Mouse (Mus musculus) midbrain, embryonic 13.5 days (tissue): Measurements from ENCODE around the gene Nuak1. TPM values are rescaled to one million over a fixed set of nuclear protein-coding genes. Genes with fewer than 3 reads are reported as not detected.

Experiments used
- ATAC-seq: fragments of 200-750 bp; cut with Nextera tagmentation; 2 replicates; pipeline ENCODE4 v1.8.0; 2017; ENCODE audit warnings: mild to moderate bottlenecking, moderate TSS enrichment, moderate library complexity
- H3K27ac ChIP-seq: fragments of 300-500 bp; sonication (generic); 2 replicates; pipeline ENCODE4 v1.5.1; 2015; ENCODE audit warnings: inconsistent platforms, mild to moderate bottlenecking, moderate library complexity
- H3K27me3 ChIP-seq: fragments of 300-500 bp; sonication (generic); 2 replicates; pipeline ENCODE4 v1.6.1; 2015; ENCODE audit warnings: mild to moderate bottlenecking, inconsistent platforms
- H3K36me3 ChIP-seq: fragments of 300-500 bp; sonication (generic); 2 replicates; pipeline ENCODE4 v1.6.1; 2015; ENCODE audit warnings: mild to moderate bottlenecking, inconsistent platforms
- H3K4me1 ChIP-seq: fragments of 300-500 bp; sonication (generic); replicated peaks from 2 replicates; pipeline ENCODE4 v1.6.1; 2015; ENCODE audit warnings: inconsistent platforms
- H3K4me2 ChIP-seq: fragments of 300-500 bp; sonication (generic); replicated peaks from 2 replicates; pipeline ENCODE4 v1.6.1; 2015; ENCODE audit warnings: moderate library complexity, mild to moderate bottlenecking, inconsistent platforms
- H3K4me3 ChIP-seq: fragments of 300-500 bp; sonication (generic); replicated peaks from 2 replicates; pipeline ENCODE4 v1.5.1; 2015; ENCODE audit warnings: mild to moderate bottlenecking, inconsistent platforms
- H3K9ac ChIP-seq: fragments of 300-500 bp; sonication (generic); replicated peaks from 2 replicates; pipeline ENCODE4 v1.6.1; 2015; ENCODE audit warnings: mild to moderate bottlenecking, inconsistent platforms
- H3K9me3 ChIP-seq: fragments of 300-500 bp; sonication (generic); 2 replicates; pipeline ENCODE4 v1.6.1; 2016; ENCODE audit warnings: mild to moderate bottlenecking, inconsistent platforms
- WGBS: fragments of 180-500 bp; shearing (Covaris S2); methylation state at CpG from one replicate; pipeline ENCODE4 v1.1.7; 2015; 5-methylcytosine and 5-hydroxymethylcytosine counted together
- polyA plus RNA-seq: library from polyadenylated mRNA; unstranded; fragments of >200 nt; fragmentation: Nextera tagmentation; extraction: Ambion mirVana; gene quantifications from 2 replicates; pipeline ENCODE4 v1.2.1, GENCODE M21; 2015

Nuak1 gene
- polyA plus RNA-seq, 1 experiment from 2014 or later: 5.0 TPM

- no peak for ATAC-seq
- no peaks in the 10 kb centered on the region for H3K36me3 ChIP-seq
- no peaks in the 10 kb centered on the region for H3K27me3 ChIP-seq
- 5% methylated on average over 11 of the region's 11 CpGs for WGBS
- peak overlapping the region; percentile 87 for H3K4me3 ChIP-seq
- peak overlapping the region; percentile 100 for H3K9ac ChIP-seq
- peaks cover 50% of the 10 kb centered on the region for H3K4me1 ChIP-seq
- H3K9me3 ChIP-seq: no peaks in the 10 kb centered on the region
- peak overlapping the region; percentile 90 for H3K4me2 ChIP-seq
- H3K27ac ChIP-seq: peak overlapping the region; percentile 99
These were observed 1.4 kb upstream of the Nuak1 start for GRCm38 (mm10) chr10:84441846-84442245.

GRCm38 (mm10) chr10:84441434-84441785 lies 1.0 kb upstream of the Nuak1 start:
- Histone ChIP-seq H3K27me3 (no peaks in the 10 kb centered on the region), H3K4me2 (peak overlapping the region; percentile 90), H3K4me1 (peaks cover 54% of the 10 kb centered on the region), H3K36me3 (no peaks in the 10 kb centered on the region), H3K9me3 (no peaks in the 10 kb centered on the region), H3K27ac (peak overlapping the region; percentile 99), H3K4me3 (peak overlapping the region; percentile 87), H3K9ac (peak overlapping the region; percentile 100)
- WGBS: under 1% methylated on average over 7 of the region's 7 CpGs
- 0 out of 2 replicates have a peak, but pooled peaks have one; percentile 0 for ATAC-seq

- H3K4me1 ChIP-seq: peaks cover 66% of the 10 kb centered on the region
- peak overlapping the region; percentile 87 for H3K4me3 ChIP-seq
- no peaks in the 10 kb centered on the region for H3K9me3 ChIP-seq
- peak overlapping the region; percentile 100 for H3K9ac ChIP-seq
- peak overlapping the region; percentile 90 for H3K4me2 ChIP-seq
- peak overlapping the region; percentile 99 for H3K27ac ChIP-seq
- H3K27me3 ChIP-seq: no peaks in the 10 kb centered on the region
- H3K36me3 ChIP-seq: no peaks in the 10 kb centered on the region
- ATAC-seq: peak; percentile 63
- WGBS: under 1% methylated on average over 30 of the region's 32 CpGs
These were observed 236 bp downstream of the Nuak1 start for GRCm38 (mm10) chr10:84440181-84440540.

- Histone ChIP-seq H3K4me1 (peaks cover 66% of the 10 kb centered on the region), H3K36me3 (no peaks in the 10 kb centered on the region), H3K4me3 (peak overlapping the region; percentile 87), H3K27me3 (no peaks in the 10 kb centered on the region), H3K4me2 (peak overlapping the region; percentile 90), H3K9ac (peak overlapping the region; percentile 100), H3K27ac (peak overlapping the region; percentile 54), H3K9me3 (no peaks in the 10 kb centered on the region)
- WGBS: 4% methylated on average over 7 of the region's 7 CpGs
- ATAC-seq: no peak
These were observed 1.2 kb downstream of the Nuak1 start for GRCm38 (mm10) chr10:84439228-84439596.

GRCm38 (mm10) chr10:84438466-84439227 lies 1.8 kb downstream of the Nuak1 start:
- 22% methylated on average over 19 of the region's 19 CpGs for WGBS
- ATAC-seq: no peak
- Histone ChIP-seq H3K9me3 (no peaks in the 10 kb centered on the region), H3K4me3 (peak overlapping the region; percentile 87), H3K4me1 (peaks cover 66% of the 10 kb centered on the region), H3K36me3 (0 out of 2 replicates have a peak, but pooled peaks cover 1% of the 10 kb centered on the region), H3K9ac (peak overlapping the region; percentile 100), H3K27me3 (no peaks in the 10 kb centered on the region), H3K4me2 (peak overlapping the region; percentile 90), H3K27ac (peak overlapping the region; percentile 88)

- Histone ChIP-seq H3K4me1 (peaks cover 62% of the 10 kb centered on the region), H3K27me3 (no peaks in the 10 kb centered on the region), H3K4me3 (peak overlapping the region; percentile 87), H3K4me2 (peak overlapping the region; percentile 90), H3K9me3 (no peaks in the 10 kb centered on the region), H3K9ac (peak overlapping the region; percentile 100), H3K27ac (peak overlapping the region; percentile 88), H3K36me3 (peaks cover 8% of the 10 kb centered on the region)
- ATAC-seq: peak; percentile 61
- under 1% methylated on average over 7 of the region's 7 CpGs for WGBS
These were observed 2.4 kb downstream of the Nuak1 start for GRCm38 (mm10) chr10:84438049-84438422.

- Histone ChIP-seq H3K36me3 (peaks cover 14% of the 10 kb centered on the region), H3K4me3 (peak overlapping the region; percentile 87), H3K4me2 (peak overlapping the region; percentile 90), H3K4me1 (peaks cover 57% of the 10 kb centered on the region), H3K27ac (peak overlapping the region; percentile 88), H3K9ac (peak overlapping the region; percentile 59), H3K27me3 (no peaks in the 10 kb centered on the region), H3K9me3 (no peaks in the 10 kb centered on the region)
- 35% methylated on average over 14 of the region's 14 CpGs for WGBS
- ATAC-seq: peak; percentile 55
These were observed 3.0 kb downstream of the Nuak1 start for GRCm38 (mm10) chr10:84437166-84438048.

GRCm38 (mm10) chr10:84435930-84436329 lies 4.5 kb downstream of the Nuak1 start:
- Histone ChIP-seq H3K9me3 (no peaks in the 10 kb centered on the region), H3K9ac (0 out of 2 replicates have a peak overlapping the region, but pooled peaks have one; percentile 30), H3K27ac (no peak overlapping the region), H3K4me3 (no peak overlapping the region), H3K36me3 (peaks cover 24% of the 10 kb centered on the region), H3K4me1 (peaks cover 44% of the 10 kb centered on the region), H3K4me2 (peak overlapping the region; percentile 9; the same call in 1 of the 2 replicates), H3K27me3 (no peaks in the 10 kb centered on the region)
- no peak for ATAC-seq
- WGBS: 58% methylated on average over 11 of the region's 11 CpGs

- Histone ChIP-seq H3K27ac (no peak overlapping the region), H3K9me3 (no peaks in the 10 kb centered on the region), H3K4me1 (peaks cover 29% of the 10 kb centered on the region), H3K36me3 (peaks cover 26% of the 10 kb centered on the region), H3K9ac (no peak overlapping the region), H3K27me3 (no peaks in the 10 kb centered on the region), H3K4me3 (no peak overlapping the region), H3K4me2 (no peak overlapping the region)
- WGBS: 89% methylated on average over 21 of the region's 21 CpGs
- no peak for ATAC-seq
These were observed 7.1 kb downstream of the Nuak1 start for GRCm38 (mm10) chr10:84433193-84433801.

- Histone ChIP-seq H3K27ac (no peak overlapping the region), H3K4me2 (no peak overlapping the region), H3K9ac (no peak overlapping the region), H3K4me3 (no peak overlapping the region), H3K9me3 (no peaks in the 10 kb centered on the region), H3K27me3 (no peaks in the 10 kb centered on the region), H3K36me3 (peaks cover 10% of the 10 kb centered on the region; the same call in 1 of the 2 replicates), H3K4me1 (peaks cover 21% of the 10 kb centered on the region)
- WGBS: 54% methylated on average over 7 of the region's 7 CpGs
- ATAC-seq: no peak
These were observed 16.0 kb downstream of the Nuak1 start for GRCm38 (mm10) chr10:84424374-84424773.

GRCm38 (mm10) chr10:84423903-84424302 lies 16.5 kb downstream of the Nuak1 start:
- no peak overlapping the region for H3K27ac ChIP-seq
- H3K4me1 ChIP-seq: peaks cover 21% of the 10 kb centered on the region
- H3K4me3 ChIP-seq: no peak overlapping the region
- 84% methylated on average over 5 of the region's 5 CpGs for WGBS
- H3K27me3 ChIP-seq: no peaks in the 10 kb centered on the region
- H3K36me3 ChIP-seq: peaks cover 10% of the 10 kb centered on the region; the same call in 1 of the 2 replicates
- no peak overlapping the region for H3K9ac ChIP-seq
- no peak for ATAC-seq
- no peaks in the 10 kb centered on the region for H3K9me3 ChIP-seq
- H3K4me2 ChIP-seq: no peak overlapping the region
